Mouse (Mus musculus) neutrophil, adult 59 days (primary cell): ENCODE results near the gene Psmd13. TPM values are rescaled to one million over a fixed set of nuclear protein-coding genes. Genes with fewer than 3 reads are reported as not detected.

Experiments used
- total RNA-seq, 2 experiments: library from RNA; stranded (reverse); gene quantifications; 1 replicate in 1 of 2; 2 replicates in 1 of 2; pipeline ENCODE4 v1.2.4; 2023

Psmd13 gene
- 100 to 1,000 TPM; 100 to 112 TPM for total RNA-seq

GRCm38 (mm10) chr7:140881696-140882468 is at the start of gene Psmd13, which contains the start of gene Sirt3:
Psmd13 (plus strand) TSS chr7:140881968.
Sirt3 (minus strand) TSS chr7:140882309.

DNA sequence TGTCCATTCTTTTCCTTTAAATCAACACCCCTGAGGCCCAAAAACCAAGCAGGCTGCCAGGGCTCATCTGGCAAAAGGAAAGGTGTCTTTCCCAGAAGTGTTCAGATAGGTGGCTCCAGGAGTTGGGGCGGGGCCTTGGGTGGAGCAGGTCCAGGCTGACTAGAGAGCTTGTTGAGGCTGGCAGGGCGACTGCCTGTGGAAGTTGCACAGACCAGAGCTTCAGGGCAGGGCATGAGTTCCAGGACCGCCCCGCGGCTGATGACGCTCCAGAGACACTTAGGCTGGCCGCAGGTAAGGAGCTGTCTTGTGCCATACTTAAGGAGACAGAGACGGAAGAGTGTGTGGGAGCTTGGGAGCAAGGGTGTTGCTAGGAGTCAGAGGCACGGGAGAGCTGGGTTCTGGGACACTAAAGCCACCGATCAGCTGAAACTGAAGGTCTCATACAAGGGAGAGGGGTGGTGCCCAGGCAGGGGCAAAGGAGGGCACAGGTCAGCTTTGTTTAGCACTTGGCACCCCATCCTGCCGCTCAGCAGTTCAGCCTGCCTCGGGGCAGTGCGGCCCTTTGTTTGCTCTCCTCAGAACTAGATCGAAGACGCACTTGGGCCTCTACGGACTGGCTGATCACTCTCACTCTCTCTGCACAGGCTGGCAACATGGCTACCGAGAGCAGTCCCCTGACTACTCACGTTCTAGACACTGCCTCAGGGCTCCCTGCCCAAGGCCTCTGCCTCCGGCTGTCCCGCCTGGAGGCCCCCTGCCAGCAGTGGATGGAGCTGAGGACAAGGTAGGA is 46.6 kb upstream of the Psmd13 start, which contains the start of gene Urah:
Urah (plus strand) TSS at position 51 of the 790 bp plus-strand sequence.

DNA sequence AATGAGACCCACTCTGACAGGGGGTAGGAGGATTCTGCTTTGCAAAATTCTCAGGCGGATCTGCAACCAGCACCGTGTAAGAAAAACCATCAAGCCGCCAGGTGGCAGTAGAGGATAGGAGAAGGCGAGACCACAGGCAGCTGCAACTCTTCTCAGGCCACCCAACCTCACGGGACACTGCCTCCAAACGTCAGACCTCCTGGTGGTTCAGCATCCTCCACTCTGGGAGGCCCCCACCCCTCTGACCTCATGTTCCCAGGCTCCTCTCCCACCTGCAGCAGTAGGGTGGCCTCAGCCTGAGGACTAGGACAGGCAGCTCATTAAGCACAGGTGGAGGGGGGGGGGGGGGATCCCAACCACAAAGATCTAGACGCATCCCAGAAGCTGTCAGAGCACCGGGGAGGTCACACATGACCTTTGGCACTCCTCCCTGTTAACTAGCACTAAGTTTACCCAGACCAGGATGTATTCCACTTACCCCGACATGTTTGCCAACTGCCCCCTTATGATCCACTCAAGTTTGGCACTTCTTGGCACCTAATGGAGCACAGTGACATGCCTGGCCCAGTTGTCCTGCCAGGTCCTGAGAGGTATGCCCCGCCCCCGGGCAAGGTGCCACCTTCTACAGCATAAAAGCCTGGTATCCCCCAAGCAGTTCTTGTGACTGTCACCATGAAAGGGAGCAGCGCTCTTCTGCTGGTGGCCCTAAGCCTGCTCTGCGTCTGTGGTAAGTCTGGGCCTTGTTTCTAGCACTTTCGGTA is 36.7 kb upstream of the Psmd13 start, which contains the start of gene Scgb1c1:
Scgb1c1 (plus strand) TSS at position 643 of the 761 bp plus-strand sequence.

DNA sequence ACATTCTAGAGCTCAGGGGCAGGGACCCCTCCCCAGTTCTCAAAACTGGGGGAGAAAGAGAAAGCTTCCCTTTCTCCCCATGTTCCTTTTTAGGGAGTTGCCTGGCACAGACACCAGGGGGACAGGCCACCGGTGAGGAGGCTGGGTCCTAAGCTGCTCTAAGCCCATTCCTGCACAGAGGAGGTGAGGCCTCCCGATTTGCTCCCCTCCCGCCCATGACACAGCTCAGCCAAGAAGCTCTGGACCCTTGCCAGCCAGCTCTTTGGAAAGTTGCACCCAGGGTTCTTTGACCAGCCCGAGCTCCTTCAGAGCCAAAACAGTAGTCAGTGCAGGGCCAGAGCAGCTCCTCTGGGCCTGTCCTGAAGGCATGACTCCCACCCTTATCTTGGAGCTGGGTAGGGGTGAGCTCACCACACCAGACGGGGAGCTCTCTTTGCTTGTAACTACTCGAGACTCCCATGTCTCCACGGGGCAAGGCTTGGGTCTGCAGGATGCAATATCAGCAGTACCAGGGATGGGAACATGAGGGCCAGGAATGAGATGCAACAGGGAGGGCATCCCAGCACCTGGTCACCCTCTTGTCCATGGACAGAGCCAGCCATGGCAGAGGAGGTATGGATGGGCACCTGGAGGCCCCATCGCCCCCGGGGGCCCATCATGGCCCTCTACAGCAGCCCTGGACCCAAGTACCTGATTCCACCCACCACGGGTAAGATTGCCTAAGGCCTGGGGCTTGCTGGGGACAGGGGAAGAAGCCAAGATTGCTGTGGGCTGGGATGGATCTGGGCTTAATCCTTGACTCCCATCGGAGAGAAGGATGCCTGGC is 33.8 kb upstream of the Psmd13 start, which contains the start of gene Odf3:
Odf3 (plus strand) TSS at position 51 of the 826 bp plus-strand sequence.

GRCm38 (mm10) chr7:140855860-140856784 is 25.6 kb upstream of the Psmd13 start, which contains the start of gene Gm45785:
Gm45785 (minus strand) TSS chr7:140856331.

DNA sequence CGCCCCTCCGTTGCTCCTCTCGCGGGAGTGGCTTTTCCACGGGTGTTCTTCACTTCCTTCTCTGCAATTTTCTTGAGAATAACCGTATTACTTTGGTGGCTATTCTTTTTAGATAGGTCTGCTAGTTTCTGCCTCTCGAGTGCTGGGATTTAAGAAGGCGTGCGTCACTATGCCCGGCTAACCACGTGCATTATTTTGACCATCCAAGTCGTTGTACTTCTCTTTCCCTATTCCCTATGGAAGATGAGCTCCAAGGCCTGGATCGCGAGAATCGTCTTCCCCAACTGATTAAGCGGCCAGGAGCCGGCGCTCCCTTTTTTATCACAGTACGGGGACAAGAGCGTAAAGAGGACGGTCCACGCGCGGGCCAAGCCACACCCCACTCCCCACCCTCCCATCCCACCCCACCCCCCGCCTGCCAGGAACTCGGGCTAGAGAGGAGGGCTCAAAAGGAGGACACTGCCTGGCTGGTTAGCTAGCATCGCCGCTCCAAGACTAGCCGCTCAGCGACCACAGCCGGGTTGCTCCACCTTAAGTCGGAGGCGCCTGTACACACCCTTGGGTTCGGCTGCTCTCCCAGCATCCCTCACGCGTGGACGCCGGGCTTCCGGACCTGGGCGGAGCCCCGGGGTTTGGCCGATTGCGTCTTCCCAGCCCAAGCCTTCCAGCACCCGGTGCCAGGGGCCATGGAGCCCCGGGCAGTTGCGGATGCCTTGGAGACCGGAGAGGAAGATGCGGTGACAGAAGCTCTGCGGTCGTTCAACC is 24.8 kb upstream of the Psmd13 start, which contains the start of gene Ric8a:
Ric8a (plus strand) TSS at position 173 of the 765 bp plus-strand sequence.

DNA sequence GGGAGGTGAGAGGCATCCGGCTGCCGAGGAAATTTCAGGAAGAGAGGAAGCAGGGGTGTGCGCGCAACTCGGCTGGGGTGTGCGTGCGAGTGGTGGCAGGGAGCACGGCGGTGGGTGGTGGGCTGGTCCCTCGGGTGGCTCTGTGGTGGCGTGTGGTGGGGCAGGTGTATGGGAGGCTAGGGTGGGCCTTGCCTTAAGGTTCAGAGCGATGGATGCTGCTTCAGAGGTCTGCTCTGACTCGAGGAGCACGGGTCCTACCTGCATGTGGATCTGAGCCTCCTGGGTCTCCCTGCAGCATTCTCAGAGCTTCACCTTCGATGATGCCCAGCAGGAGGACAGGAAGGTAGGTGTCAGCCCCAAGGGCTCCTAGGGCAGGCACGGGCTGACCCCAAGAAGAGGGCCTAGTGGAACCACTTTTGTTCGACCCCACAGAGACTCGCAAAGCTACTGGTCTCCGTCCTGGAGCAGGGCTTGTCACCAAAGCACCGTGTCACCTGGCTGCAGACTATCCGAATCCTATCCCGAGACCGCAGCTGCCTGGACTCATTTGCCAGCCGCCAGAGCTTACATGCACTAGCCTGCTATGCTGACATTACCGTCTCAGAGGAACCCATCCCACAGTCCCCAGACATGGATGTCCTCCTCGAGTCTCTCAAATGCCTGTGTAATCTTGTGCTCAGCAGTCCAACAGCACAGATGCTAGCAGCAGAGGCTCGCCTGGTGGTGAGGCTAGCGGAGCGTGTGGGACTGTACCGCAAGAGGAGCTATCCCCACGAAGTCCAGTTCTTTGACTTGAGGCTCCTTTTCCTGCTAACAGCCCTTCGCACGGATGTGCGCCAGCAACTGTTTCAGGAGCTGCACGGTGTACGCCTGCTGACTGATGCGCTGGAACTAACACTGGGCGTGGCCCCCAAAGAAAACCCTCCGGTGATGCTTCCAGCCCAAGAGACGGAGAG is 23.9 kb upstream of the Psmd13 start, which contains the start of gene Bet1l:
Bet1l (minus strand) TSS at position 28 of the 956 bp plus-strand sequence.

GRCm38 (mm10) chr7:140900220-140900619 is 18.5 kb downstream of the Psmd13 start, which contains the start of gene Cox8b:
Cox8b (minus strand) TSS chr7:140900446.

GRCm38 (mm10) chr7:140920418-140921029 is 38.8 kb downstream of the Psmd13 start, which contains the start of gene Nlrp6:
Nlrp6 (plus strand) TSS chr7:140920902.

DNA sequence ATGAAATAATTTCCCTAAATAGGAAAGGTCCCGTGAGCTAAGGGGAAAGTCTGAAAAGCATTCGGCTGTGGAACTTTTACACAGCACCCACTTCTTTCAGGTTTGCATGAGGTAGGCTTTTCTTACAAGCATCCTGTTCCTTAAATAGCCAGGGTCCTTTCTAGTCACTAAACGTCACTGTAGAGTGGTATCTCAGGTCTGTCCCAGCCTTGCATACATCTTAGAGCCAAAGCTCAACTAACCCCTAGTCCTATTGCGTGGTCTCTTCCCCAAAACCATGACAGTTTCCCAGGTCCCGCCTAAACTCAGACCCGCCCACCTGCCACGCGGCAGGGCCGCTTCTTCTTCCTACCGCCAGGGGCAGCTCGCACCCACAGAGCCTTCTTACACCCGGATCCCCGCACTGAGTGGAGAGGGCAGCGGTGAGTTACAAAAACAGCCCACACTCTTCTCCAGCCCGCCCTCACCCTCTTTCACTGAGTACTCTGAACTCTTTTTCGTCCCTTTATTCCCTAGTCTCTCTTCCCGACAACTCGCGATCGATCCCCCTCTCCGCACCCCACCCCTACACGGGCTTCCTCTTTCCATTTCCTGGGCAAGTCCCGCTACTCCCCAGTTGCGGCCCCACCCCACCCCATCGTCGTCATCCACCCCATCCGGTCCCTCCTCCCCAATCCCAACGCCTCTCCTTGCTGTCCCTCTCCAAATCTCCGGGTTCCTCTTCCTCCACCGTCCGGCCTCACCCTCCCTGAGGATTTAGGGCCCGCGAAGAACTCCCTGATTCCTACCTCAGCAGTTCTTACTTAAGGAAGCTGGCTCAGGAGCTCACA is 59.7 kb downstream of the Psmd13 start, which contains the start of gene Pgghg:
Pgghg (plus strand) TSS at position 170 of the 830 bp plus-strand sequence.

Other genes with a start within 250 kb of the Psmd13 start
- gene Olfr53, start 235.5 kb upstream of the Psmd13 start, total RNA-seq = not detected
- gene Olfr539, start 222.0 kb upstream of the Psmd13 start, total RNA-seq = not detected
- gene Olfr45, start 200.0 kb upstream of the Psmd13 start, total RNA-seq = not detected
- not detected for gene Olfr541, start 184.7 kb upstream of the Psmd13 start, total RNA-seq
- gene Cyp2e1, start 118.2 kb upstream of the Psmd13 start, total RNA-seq = not detected
- gene Syce1, start 94.1 kb upstream of the Psmd13 start, total RNA-seq = not detected
- under 1 TPM; 0.11 to 0.13 TPM for gene Zfp941, start 59.8 kb upstream of the Psmd13 start, total RNA-seq
- gene Urah, start 47.0 kb upstream of the Psmd13 start, total RNA-seq = not detected
- gene Scgb1c1, start 36.4 kb upstream of the Psmd13 start, total RNA-seq = not detected
- gene Odf3, start 34.2 kb upstream of the Psmd13 start, total RNA-seq = not detected
- not detected for gene Gm45785, start 25.6 kb upstream of the Psmd13 start, total RNA-seq
- gene Ric8a, start 25.0 kb upstream of the Psmd13 start, total RNA-seq = 100 to 1,000 TPM; 105 to 107 TPM
- 10 to 100 TPM; 21.7 to 23.7 TPM for gene Bet1l, start 24.4 kb upstream of the Psmd13 start, total RNA-seq
- 10 to 100 TPM in 1 of 2 experiments, 1 to 10 TPM in 1; 9.6 to 13.1 TPM for gene Sirt3, start 341 bp downstream of the Psmd13 start, total RNA-seq
- not detected for gene Cox8b, start 18.5 kb downstream of the Psmd13 start, total RNA-seq
- under 1 TPM; 0.09 to 0.16 TPM for gene Nlrp6, start 38.9 kb downstream of the Psmd13 start, total RNA-seq
- gene Pgghg, start 59.4 kb downstream of the Psmd13 start, total RNA-seq = 10 to 100 TPM; 21.4 to 25.2 TPM
- 1 to 10 TPM; 1.5 to 3.2 TPM for gene Ifitm5, start 68.3 kb downstream of the Psmd13 start, total RNA-seq
- gene Gm45717, start 74.0 kb downstream of the Psmd13 start, total RNA-seq = not detected
- 100 to 1,000 TPM; 431 to 529 TPM for gene Ifitm2, start 74.0 kb downstream of the Psmd13 start, total RNA-seq
- gene Ifitm1, start 85.3 kb downstream of the Psmd13 start, total RNA-seq = 100 to 1,000 TPM; 290 to 313 TPM
- 100 to 1,000 TPM; 439 to 533 TPM for gene Ifitm3, start 128.8 kb downstream of the Psmd13 start, total RNA-seq
- 100 to 1,000 TPM; 869 to 973 TPM for gene Ifitm6, start 136.0 kb downstream of the Psmd13 start, total RNA-seq
- not detected for gene Gm17387, start 147.2 kb downstream of the Psmd13 start, total RNA-seq
- 1 to 10 TPM in 1 of 2 experiments, under 1 TPM in 1; 0.67 to 1.2 TPM for gene B4galnt4, start 179.1 kb downstream of the Psmd13 start, total RNA-seq
- gene Pkp3, start 196.2 kb downstream of the Psmd13 start, total RNA-seq = 1 to 10 TPM; 3.6 to 5.5 TPM
- 1 to 10 TPM; 6.6 to 7.4 TPM for gene Sigirr, start 218.6 kb downstream of the Psmd13 start, total RNA-seq
- gene Ano9, start 235.8 kb downstream of the Psmd13 start, total RNA-seq = not detected
- 10 to 100 TPM in 1 of 2 experiments, 1 to 10 TPM in 1; 7.5 to 14.3 TPM for gene Ptdss2, start 240.4 kb downstream of the Psmd13 start, total RNA-seq